Mouse (Mus musculus) liver, adult 2 months (tissue): ENCODE measurements around the gene Ghrl.

Experiments used
- CTCF ChIP-seq: fragments of 200-500 bp; IDR thresholded peaks from 2 replicates; pipeline ENCODE4 v1.5.1; 2011; ENCODE audit warnings: low read depth, low read length, control low read depth
- POLR2A ChIP-seq: fragments of 200-500 bp; IDR thresholded peaks from 2 replicates; pipeline ENCODE4 v1.6.1; 2011; ENCODE audit warnings: low read length, control low read depth; ENCODE audit not compliant: insufficient read depth; ENCODE audit errors: extremely low read depth

GRCm38 (mm10) chr6:113742321-113742720 is 22.6 kb upstream of the Ghrl start:
- TF ChIP-seq CTCF (no peak), POLR2A (no peak)
